Mouse (Mus musculus): ENCODE results near the gene Adora2a. TPM values are rescaled to one million over a fixed set of nuclear protein-coding genes. Genes with fewer than 3 reads are reported as not detected.

The Adora2a gene
- polyA plus RNA-seq, 1 experiment = 10.7 TPM

DNA sequence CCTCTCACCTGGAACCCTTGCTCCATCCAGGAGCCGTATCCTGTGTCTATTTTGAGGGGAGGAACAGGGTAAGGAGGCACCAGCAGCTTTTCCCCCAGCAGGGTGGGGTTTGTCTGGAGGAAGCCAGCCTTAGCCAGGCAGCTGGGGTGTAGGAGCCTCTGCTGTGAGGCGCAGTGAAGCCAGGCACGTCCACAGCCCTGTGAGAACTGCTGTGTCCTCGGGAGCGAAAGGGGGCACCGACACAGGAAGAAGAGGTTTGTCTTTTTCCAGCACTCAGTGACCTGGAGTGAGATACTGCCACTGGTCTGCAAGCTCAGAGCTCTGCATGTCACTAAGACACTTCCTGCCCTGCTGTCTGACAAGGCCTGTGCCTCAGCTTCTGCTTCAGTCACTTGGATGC lies 12.3 kb upstream of the Adora2a start:
- Histone ChIP-seq H3K36me3 (replicated peaks; ENCODE audit: low read length) (peaks cover 57% of the 10 kb centered on the region), H3K27me3 (replicated peaks) (no peaks in the 10 kb centered on the region), H3K9me3 (no peaks in the 10 kb centered on the region), H3K4me1 (peaks cover 100% of the 10 kb centered on the region), H3K4me3 (replicated peaks) (peak overlapping the region; percentile 86)
- TF ChIP-seq GATA1 (IDR thresholded peaks at IDR 0.05; ENCODE audit: borderline replicate concordance, low read length) (no peak), FLI1 (IDR thresholded peaks at IDR 0.05; ENCODE audit: low read length) (no peak)

DNA sequence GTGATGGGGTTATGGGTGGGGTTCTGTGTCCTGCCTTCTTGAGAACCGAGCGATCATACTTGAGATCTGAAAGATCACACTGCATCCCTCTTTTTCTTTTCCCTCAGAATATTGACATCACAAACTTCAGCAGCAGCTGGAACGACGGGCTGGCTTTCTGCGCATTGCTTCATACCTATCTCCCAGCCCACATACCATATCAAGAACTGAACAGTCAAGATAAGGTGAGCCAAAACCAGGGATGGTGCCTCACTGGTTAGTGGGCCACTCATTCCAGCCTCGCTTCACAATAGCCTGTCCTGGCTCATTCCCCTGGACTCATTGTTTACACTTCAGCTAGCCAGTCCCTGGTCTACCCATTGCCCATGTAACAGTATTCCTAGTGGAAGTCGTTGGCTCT lies 9.5 kb upstream of the Adora2a start:
- TF ChIP-seq GATA1 (IDR thresholded peaks at IDR 0.05; ENCODE audit: borderline replicate concordance, low read length) (no peak), FLI1 (IDR thresholded peaks at IDR 0.05; ENCODE audit: low read length) (no peak)
- Histone ChIP-seq H3K4me1 (peaks cover 92% of the 10 kb centered on the region), H3K27me3 (replicated peaks) (no peaks in the 10 kb centered on the region), H3K4me3 (replicated peaks) (no peak overlapping the region), H3K9me3 (no peaks in the 10 kb centered on the region), H3K36me3 (replicated peaks; ENCODE audit: low read length) (peaks cover 74% of the 10 kb centered on the region)

DNA sequence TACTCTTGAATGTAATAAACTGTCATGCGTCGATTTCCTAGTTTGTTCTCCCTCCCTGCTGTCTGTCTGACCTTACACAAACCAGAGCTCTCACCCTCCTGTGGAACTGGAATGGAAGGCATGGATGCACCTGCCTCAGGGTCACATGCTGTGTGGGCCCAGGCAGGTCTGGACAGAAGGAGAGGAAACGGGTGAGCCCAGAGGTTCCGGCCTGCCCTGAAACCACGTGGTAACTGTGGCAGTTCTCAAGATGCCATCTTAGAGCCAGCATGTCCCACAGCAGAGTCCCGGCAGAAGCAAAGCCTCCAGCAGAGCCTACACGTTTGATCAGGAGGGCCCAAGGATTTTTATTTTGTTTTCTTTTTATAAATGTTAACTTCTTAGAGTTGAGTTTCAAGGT lies 4.3 kb upstream of the Adora2a start:
- peaks cover 71% of the 10 kb centered on the region for H3K36me3 ChIP-seq (replicated peaks; ENCODE audit: low read length)
- H3K4me3 ChIP-seq (replicated peaks) = no peak overlapping the region
- no peaks in the 10 kb centered on the region for H3K27me3 ChIP-seq (replicated peaks)
- TF ChIP-seq GATA1 (IDR thresholded peaks at IDR 0.05; ENCODE audit: borderline replicate concordance, low read length) (no peak), FLI1 (IDR thresholded peaks at IDR 0.05; ENCODE audit: low read length) (no peak)
- no peaks in the 10 kb centered on the region for H3K9me3 ChIP-seq
- H3K4me1 ChIP-seq = peaks cover 90% of the 10 kb centered on the region

DNA sequence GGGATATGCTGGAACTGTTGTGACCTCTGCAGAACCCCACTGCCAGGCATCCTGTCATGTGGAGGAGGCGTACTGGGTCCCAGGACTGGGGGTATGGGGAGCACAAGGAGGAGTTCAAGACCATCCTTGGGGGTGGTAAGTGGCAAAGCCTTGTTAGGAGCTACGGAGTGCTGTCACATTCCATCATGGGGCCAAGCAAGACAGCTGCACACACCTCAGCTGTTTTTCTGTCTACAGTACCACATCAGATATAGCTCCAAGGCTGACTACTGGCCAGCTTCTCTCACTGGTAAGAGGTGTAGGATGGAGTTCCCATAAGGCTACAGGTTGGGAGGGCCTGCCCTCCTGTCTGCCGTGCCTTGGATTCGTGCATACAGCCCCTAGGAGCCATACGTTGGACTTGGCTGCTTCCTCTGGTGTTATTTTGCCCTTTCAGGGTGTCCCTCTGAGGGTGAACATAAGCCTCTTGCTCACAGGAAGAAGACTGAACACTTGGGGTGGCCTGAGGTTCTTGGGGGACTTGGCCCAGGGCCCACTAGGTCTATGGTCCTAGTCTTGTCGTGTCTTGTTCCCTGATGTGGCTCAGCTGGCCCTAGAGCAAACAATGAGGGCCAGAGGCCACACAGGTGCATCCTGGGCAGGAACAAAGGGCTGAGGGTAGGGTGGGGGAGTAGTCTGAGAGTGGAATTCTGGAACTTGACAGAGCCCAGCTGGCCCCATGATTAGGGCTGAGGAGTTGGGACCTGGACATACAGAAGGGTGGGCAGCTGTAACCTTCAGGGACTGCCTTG lies 2.3 kb upstream of the Adora2a start:
- Histone ChIP-seq H3K36me3 (replicated peaks; ENCODE audit: low read length) (peaks cover 57% of the 10 kb centered on the region), H3K4me1 (peaks cover 90% of the 10 kb centered on the region), H3K4me3 (replicated peaks) (no peak overlapping the region), H3K27me3 (replicated peaks) (no peaks in the 10 kb centered on the region), H3K9me3 (no peaks in the 10 kb centered on the region)
- TF ChIP-seq FLI1 (IDR thresholded peaks at IDR 0.05; ENCODE audit: low read length) (no peak), GATA1 (IDR thresholded peaks at IDR 0.05; ENCODE audit: borderline replicate concordance, low read length) (no peak)

DNA sequence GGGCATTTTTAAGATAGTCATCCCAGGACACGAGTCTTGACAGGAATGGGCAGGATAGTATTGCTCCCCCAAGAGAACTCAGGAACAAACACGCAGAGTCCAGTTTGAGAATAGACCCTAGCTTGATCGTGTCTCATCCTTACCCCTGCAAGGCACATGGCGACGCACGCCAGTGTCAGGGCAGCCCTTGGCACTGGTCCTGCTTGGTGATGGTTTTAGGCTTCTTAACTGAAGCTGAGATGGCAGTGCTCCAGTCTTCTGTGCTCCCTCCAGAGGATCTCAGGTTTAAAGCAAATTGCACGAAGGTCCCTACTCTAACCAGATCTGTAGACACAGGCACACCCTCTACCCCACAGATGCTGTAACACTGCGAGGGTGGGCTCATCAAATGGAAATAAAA lies 921 bp upstream of the Adora2a start:
- Histone ChIP-seq H3K4me1 (peaks cover 91% of the 10 kb centered on the region), H3K36me3 (replicated peaks; ENCODE audit: low read length) (peaks cover 57% of the 10 kb centered on the region), H3K9me3 (no peaks in the 10 kb centered on the region), H3K4me3 (replicated peaks) (peak overlapping the region; percentile 99), H3K27me3 (replicated peaks) (no peaks in the 10 kb centered on the region)
- TF ChIP-seq GATA1 (IDR thresholded peaks at IDR 0.05; ENCODE audit: borderline replicate concordance, low read length) = no peak
- TF ChIP-seq FLI1 (IDR thresholded peaks at IDR 0.05; ENCODE audit: low read length) = no peak

DNA sequence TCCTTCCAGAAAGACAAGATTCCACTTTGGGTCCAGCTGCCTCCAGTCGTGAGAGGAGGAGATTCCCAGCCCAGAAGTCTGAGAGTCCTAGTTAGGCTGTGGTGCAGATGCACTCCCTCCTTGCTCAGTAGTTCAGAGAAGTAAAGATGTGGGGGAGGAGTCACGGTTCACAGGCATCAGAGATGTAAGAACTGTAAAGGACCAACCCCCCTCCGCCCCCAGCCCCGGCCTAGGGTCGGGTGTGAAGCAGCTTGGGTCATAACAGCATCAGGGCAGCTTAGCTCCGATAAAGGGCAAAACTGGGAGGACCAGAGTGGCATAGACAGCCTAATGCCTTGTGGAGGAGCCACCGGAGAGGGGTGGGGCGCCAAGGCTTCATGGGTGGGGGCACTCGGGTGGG lies 205 bp upstream of the Adora2a start:
- Histone ChIP-seq H3K4me3 (replicated peaks) (peak overlapping the region; percentile 99), H3K27me3 (replicated peaks) (no peaks in the 10 kb centered on the region)
- TF ChIP-seq FLI1 (IDR thresholded peaks at IDR 0.05; ENCODE audit: low read length) = no peak
- no peak for TF ChIP-seq GATA1 (IDR thresholded peaks at IDR 0.05; ENCODE audit: borderline replicate concordance, low read length)

DNA sequence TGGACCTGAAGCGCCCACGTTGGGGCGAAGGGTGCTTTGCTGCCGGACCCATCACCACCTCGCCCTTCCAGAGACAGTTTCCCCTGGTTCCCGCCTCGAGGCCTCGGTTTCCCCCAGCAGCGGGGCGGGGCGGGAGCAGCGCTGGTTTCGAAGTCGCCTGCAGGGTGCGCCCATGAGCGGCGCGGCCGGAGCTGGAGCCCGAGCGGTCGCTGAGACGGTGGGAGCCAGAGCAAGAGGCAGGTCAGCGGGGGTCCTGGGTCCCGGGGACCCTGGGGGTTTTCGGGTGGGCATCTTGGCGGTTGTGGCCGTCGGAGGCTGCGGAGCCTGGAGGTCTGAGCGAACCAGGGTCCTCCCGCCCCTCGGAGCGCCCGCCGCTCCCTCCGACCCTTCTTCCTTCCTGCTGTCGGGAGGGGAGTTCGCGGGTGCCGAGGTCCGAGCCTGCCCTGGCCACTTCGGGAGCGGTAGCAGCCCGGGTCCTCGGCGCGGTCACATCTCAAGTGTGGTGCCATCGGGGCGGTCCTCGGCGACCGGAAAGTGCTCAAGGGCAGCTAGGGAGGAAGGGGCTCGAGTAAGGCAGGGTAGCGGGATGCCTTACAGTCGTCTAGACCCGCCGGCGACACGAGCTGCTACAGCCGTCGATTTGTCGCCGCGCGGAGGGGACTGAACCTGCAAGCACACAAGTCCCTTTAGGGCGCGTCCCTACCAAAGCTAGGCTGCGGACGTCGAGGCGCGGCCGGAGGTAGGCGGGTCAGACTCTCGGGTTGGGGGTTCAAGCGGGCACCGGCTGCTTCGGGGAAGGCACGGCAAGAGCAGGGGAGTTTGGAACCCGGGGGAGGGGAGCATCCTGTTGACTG lies 458 bp downstream of the Adora2a start:
- Histone ChIP-seq H3K27me3 (replicated peaks) (no peaks in the 10 kb centered on the region), H3K9me3 (no peaks in the 10 kb centered on the region), H3K36me3 (replicated peaks; ENCODE audit: low read length) (peaks cover 57% of the 10 kb centered on the region), H3K4me3 (replicated peaks) (peak overlapping the region; percentile 99), H3K4me1 (peaks cover 98% of the 10 kb centered on the region)
- no peak for TF ChIP-seq GATA1 (IDR thresholded peaks at IDR 0.05; ENCODE audit: borderline replicate concordance, low read length)
- TF ChIP-seq FLI1 (IDR thresholded peaks at IDR 0.05; ENCODE audit: low read length) = no peak

More for the DNA sequence above, 205 bp upstream of the Adora2a start:
- peaks cover 98% of the 10 kb centered on the region for H3K4me1 ChIP-seq
- H3K9me3 ChIP-seq = no peaks in the 10 kb centered on the region
- peaks cover 57% of the 10 kb centered on the region for H3K36me3 ChIP-seq (replicated peaks; ENCODE audit: low read length)

DNA sequence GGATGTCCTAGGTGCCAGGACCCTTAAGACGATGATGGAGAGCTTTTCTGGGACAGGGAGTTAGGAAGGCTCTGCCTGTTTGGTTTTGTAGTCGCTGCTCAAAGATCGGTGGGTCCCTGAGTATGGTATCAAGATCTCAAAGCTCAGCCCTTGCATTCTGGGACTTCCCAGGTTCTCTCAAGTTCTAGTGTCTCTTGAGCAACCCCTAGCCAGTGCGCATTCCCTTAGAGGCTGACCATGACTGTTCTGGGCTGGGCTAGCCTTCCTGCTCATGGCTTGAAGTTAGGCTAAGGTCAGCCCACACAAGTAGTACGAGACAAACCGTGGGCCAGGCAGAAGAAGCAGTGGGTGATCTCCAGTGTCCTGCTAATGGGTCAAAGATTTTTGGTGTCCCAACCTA lies 1.5 kb downstream of the Adora2a start:
- TF ChIP-seq FLI1 (IDR thresholded peaks at IDR 0.05; ENCODE audit: low read length) (no peak), GATA1 (IDR thresholded peaks at IDR 0.05; ENCODE audit: borderline replicate concordance, low read length) (no peak)
- Histone ChIP-seq H3K4me1 (peaks cover 98% of the 10 kb centered on the region), H3K27me3 (replicated peaks) (no peaks in the 10 kb centered on the region), H3K4me3 (replicated peaks) (peak overlapping the region; percentile 99), H3K36me3 (replicated peaks; ENCODE audit: low read length) (peaks cover 58% of the 10 kb centered on the region), H3K9me3 (no peaks in the 10 kb centered on the region)

DNA sequence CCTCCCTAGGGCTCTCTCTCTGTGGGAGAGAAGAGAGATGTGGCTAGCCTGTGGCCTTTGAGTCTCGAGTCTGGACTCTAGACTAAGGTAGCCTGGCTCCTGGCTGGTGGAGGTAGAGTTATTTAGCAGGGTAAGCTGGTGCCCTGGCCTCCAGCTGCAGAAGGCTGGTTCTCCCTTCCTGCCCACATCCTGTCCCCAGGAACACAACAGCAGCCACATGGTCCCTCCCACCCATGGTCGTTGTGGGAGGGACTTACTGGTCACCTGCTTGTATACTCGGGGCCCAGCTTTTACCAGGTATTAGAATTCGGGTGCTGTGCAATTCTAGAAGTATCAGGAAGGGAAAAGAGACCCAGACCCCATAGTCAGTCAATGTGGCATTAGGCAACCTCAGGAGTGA lies 3.6 kb downstream of the Adora2a start:
- Histone ChIP-seq H3K36me3 (replicated peaks; ENCODE audit: low read length) (peaks cover 65% of the 10 kb centered on the region), H3K4me1 (peaks cover 98% of the 10 kb centered on the region), H3K9me3 (no peaks in the 10 kb centered on the region), H3K4me3 (replicated peaks) (peak overlapping the region; percentile 99), H3K27me3 (replicated peaks) (no peaks in the 10 kb centered on the region)
- TF ChIP-seq GATA1 (IDR thresholded peaks at IDR 0.05; ENCODE audit: borderline replicate concordance, low read length) (no peak), FLI1 (IDR thresholded peaks at IDR 0.05; ENCODE audit: low read length) (no peak)

DNA sequence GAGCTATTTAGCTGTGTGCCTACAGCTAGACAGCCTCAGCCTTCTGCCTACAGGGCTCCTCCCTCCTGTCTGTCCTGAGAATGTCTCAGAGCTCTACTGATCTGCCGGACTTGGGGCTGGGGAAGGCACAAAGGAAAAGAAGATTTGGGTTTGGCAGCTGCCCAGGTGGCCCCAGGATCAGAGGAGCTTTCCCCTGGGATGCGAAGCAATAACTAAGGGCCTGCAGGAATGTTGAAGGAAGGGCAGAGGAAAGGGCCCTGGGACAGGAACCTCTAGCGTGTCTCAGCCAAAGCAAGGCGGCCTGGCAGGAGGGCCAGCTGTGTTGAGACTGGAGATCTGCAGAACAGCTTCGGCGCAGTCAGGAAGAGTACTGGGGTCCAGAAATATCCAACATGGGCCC lies 6.3 kb downstream of the Adora2a start:
- peaks cover 89% of the 10 kb centered on the region for H3K36me3 ChIP-seq (replicated peaks; ENCODE audit: low read length)
- H3K27me3 ChIP-seq (replicated peaks) = no peaks in the 10 kb centered on the region
- TF ChIP-seq GATA1 (IDR thresholded peaks at IDR 0.05; ENCODE audit: borderline replicate concordance, low read length) = no peak
- TF ChIP-seq FLI1 (IDR thresholded peaks at IDR 0.05; ENCODE audit: low read length) = no peak
- no peaks in the 10 kb centered on the region for H3K9me3 ChIP-seq
- no peak overlapping the region for H3K4me3 ChIP-seq (replicated peaks)
- peaks cover 100% of the 10 kb centered on the region for H3K4me1 ChIP-seq
